Mouse (Mus musculus) kidney, postnatal 10 days (tissue): Measurements from ENCODE around the gene R3hcc1l.

ENCODE experiments used
- DNase-seq: peaks from one replicate; pipeline ENCODE4 v3.0.0; 2021; ENCODE audit warnings: mixed read lengths

Gene R3hcc1l

GRCm38 (mm10) chr19:42518620-42519310 is at the start of gene R3hcc1l:
R3hcc1l (plus strand) TSS chr19:42518759.
- DNase-seq, result peak; percentile 98

GRCm38 (mm10) chr19:42471571-42471970 is 47.0 kb upstream of the R3hcc1l start:
- no peak for DNase-seq

GRCm38 (mm10) chr19:42472831-42473230 is 45.7 kb upstream of the R3hcc1l start:
- peak; percentile 53 for DNase-seq

- DNase-seq, result no peak
Observed at GRCm38 (mm10) chr19:42477769-42478168, 40.8 kb upstream of the R3hcc1l start.

GRCm38 (mm10) chr19:42478303-42478702 is 40.3 kb upstream of the R3hcc1l start:
- no peak for DNase-seq

- DNase-seq, result no peak
Observed at GRCm38 (mm10) chr19:42485443-42485842, 33.1 kb upstream of the R3hcc1l start.

DNA sequence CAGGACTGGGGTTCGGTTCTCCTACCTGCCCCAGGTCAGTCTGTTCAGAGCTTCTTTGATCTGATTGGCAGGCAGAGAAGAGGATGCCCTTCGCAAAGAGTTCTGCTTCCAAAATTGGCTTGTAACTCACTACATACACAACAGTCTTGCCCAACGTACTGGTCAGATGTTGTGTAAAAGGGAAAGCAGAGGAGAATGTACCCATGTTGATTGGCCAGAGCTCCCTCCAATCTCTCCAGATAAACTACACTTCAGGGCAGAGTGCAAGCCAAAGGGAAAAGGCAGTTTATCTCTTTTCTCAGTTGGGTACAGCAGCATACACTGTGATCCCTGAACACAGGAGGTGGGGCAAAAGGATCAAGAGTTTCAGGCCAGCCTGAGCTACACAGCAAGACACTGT is 31.3 kb upstream of the R3hcc1l start:
- no peak for DNase-seq

DNA sequence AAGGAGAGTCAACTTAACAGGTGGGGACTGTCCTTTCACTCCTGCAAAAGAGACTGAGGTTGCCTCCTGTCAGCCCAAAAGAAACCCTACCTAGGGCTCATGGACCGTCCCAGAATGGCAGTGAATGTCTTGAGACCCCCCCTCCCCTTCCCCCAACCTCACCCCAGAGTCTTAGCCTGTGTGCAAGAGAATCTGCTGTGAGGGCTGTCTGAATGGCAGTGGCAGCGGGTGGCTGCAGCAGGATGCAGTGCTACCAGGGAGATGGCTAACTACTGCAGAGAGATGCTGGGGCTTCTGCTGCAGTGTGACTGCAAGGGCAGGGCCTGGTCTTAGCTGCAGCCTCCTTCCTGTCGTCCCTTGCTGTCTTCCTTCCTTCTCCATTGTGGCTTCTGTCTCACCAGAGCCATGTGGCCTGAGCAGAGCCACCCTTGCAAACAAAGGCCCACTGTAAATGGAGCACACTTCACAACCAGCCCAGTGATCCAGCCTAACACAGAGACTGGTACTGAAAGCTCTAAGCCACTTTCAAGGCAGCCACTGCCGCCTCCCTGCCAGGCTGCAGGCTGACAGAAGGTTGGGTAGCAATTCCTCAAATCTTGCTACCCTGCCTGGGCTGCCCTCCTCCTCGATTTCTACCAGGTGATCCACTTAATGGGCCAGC is 25.2 kb upstream of the R3hcc1l start:
- no peak for DNase-seq

GRCm38 (mm10) chr19:42504156-42504555 is 14.4 kb upstream of the R3hcc1l start:
- DNase-seq, result no peak

DNA sequence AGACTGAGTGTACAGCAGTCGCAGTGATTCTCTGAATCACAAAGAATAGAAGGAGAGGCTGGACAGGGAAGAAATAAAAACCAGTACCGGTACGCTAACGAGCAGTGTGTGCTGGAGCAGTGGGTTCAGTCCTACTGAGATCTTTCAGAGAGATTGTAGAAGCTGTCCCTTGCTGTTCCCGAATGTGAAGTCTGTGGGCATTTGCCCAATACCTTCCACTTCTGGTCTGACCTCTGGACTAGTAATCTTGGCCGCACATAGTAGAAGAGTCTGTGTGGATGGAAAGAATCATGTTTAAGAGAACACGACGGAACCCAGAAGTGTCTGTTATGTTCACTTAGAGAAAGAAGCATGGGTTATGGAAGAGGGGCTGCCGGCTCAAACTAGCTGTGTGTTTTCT is 8.9 kb upstream of the R3hcc1l start:
- DNase-seq, result no peak

DNA sequence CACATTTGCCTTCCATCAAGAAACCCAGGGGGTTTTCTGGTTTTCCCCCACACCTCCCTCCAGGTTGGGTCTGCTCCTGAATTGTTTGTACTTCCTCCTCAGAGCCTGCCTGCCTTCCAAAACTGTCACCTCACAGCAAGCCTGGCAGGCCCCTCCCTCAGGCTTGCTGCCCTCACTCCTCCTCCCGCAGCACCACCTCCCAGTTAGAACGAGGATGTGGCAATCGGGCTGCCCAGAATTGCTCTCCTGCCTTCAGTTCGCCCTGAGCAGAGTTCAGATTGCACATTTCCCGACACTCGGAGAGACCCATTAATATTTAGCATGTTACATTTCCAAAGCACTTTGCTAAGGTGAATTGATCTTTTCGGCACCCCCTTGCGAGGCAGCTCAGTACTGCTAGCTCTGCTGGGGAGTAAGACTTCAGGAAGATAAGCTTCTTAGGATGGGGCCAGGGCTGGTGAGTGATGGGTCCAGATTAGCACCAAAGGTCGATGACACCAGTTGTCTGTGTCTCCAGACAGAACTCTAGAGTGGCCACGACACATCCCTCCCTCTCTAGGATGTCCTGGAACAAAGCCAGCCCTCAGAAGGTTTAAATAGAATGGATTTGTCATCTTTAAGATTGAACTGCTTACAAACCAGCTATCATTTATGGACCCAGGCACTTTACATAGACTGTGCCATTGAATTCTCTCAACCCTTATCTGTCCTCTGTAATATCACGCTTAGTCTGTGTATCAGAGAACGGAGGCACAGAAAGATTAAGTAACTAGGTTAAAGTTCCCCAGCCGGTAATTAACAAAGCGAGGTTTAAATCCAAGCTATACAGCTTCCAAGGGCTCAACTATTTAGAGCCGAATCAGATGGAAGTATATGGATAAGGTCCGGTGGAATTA is 8.0 kb upstream of the R3hcc1l start:
- no peak for DNase-seq

DNA sequence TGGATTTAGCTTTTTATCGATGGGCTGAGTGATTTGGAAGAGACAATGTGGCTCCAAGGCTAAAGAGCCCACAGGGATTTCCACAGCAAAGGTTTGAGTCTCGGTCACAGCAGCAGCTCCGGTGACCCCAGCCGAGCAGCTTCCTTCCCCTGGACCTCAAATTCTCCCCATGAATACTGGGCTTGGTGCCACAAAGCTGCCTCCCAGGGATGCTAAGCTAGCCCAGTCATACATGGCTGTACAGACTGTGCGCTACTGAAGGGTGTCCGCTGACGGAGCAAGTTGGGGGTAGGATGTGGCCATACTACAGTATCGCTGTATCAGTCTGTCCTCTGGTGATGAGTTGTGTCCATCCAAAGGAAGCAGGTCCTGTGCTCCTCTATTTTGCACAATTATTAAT is 2.9 kb upstream of the R3hcc1l start:
- DNase-seq, result no peak

GRCm38 (mm10) chr19:42516121-42516520 is 2.4 kb upstream of the R3hcc1l start:
- DNase-seq, result no peak

- no peak for DNase-seq
Observed at GRCm38 (mm10) chr19:42517957-42518619, 471 bp upstream of the R3hcc1l start.

- no peak for DNase-seq
Observed at GRCm38 (mm10) chr19:42519760-42520159, 1.2 kb downstream of the R3hcc1l start.

GRCm38 (mm10) chr19:42524703-42525102 is 6.1 kb downstream of the R3hcc1l start:
- no peak for DNase-seq

DNA sequence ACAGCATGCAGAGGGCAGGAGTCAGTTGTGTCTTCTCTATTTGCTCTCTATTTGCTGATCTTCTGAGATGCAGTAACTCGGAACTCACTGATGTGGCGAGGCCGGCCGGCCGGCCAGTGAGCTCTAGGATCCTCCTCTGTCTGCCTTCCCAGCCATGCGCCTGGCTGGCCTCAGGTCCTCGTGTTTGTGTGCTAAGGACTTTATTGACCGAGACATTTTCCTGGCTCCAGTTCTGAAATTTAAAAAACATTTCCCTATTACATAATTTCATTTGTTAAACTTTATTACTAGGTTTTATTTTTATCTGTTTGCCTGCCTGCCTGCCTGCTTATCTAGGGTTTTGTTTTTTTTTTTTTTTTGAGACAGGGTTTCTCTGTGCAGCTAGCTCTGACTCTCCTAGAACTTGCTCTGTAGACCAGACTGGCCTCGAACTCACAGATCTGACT is 11.5 kb downstream of the R3hcc1l start:
- peak; percentile 43 for DNase-seq

- no peak for DNase-seq
Observed at GRCm38 (mm10) chr19:42534427-42534826, 15.9 kb downstream of the R3hcc1l start.

- DNase-seq, result no peak
Observed at GRCm38 (mm10) chr19:42537600-42537999, 19.0 kb downstream of the R3hcc1l start.

DNA sequence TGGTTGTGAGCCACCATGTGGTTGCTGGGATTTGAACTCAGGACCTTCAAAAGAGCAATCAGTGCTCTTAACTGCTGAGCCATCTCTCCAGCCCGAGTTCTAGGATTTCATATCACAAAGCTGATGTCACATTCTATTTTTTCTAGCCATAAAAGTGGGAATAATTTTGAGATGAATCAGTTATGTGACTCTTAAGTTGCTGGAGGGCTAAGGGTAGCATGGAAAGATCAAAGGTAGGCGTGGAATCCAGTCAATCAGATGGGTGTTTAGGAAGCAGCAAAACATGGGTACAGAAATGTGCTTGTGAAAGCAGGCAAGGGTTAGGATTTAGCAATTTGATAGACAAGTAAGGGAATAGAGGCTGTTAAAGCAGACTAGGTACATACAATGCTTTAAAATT is 20.4 kb downstream of the R3hcc1l start:
- no peak for DNase-seq

GRCm38 (mm10) chr19:42539414-42540189 is 21.0 kb downstream of the R3hcc1l start:
- peak; percentile 22 for DNase-seq

- no peak for DNase-seq
Observed at GRCm38 (mm10) chr19:42540649-42541048, 22.1 kb downstream of the R3hcc1l start.
